Mouse (Mus musculus) ovary, postnatal 36 days (tissue): Measurements from ENCODE around the gene Trim61.
"Not testable (repeated sequence)": the region's sequence is repeated elsewhere in the genome, so short reads cannot be mapped to it uniquely, and the experiment has no call there.

Experiments
- DNase-seq: peaks from one replicate; pipeline ENCODE4 v3.0.0; 2022; ENCODE audit warnings: low spot score, mixed read lengths

Trim61 gene

DNA sequence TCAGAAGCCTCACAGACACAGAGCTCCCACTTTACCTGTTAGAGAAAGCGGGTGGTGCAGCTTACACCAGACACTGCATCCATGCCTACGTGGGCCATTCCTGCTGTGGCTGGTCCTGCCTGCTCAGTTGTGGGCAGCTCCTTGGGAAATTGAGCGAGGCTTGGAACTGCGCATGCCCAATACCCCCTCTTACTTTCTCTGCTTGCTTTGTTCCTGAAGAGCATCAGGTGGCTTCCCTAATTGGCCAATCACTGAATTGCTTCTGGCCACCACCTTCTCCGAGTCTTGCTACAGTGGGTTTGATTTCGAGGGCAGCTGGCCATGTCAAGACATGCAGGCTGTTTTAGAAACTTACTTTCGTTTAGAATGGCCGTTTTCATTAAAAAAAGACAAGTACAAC, at the start of gene Trim61, which contains the start of gene Trim60:
Trim61 (minus strand) TSS at position 101 of the 400 bp plus-strand sequence.
Trim60 (minus strand) TSS at position 162 of the 400 bp plus-strand sequence.
- no peak for DNase-seq

- no peak for DNase-seq
Measured at GRCm38 (mm10) chr8:65067694-65068472, 49.6 kb upstream of the Trim61 start.

GRCm38 (mm10) chr8:65067031-65067430, 48.7 kb upstream of the Trim61 start:
- no peak for DNase-seq

DNA sequence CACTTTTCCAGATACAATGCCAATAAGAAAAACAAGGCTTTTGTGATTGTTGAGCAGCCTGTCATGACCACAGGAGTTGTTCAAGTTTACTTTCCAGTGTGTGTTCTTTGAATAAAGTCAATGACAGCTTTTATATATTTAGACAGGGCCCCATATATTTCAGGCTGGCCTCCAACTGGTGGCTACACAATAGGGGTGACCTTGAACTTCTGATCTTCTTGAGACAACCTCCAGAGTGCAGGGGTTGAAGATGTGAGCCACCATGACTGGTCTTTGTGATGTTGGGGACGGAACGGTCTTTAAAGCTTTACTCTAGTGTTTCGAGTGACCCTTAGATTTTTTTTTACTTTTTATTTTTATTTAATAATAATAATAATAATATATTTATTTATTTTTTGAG, 47.3 kb upstream of the Trim61 start:
- no peak for DNase-seq

GRCm38 (mm10) chr8:65064071-65064470, 45.7 kb upstream of the Trim61 start:
- DNase-seq = no peak

DNA sequence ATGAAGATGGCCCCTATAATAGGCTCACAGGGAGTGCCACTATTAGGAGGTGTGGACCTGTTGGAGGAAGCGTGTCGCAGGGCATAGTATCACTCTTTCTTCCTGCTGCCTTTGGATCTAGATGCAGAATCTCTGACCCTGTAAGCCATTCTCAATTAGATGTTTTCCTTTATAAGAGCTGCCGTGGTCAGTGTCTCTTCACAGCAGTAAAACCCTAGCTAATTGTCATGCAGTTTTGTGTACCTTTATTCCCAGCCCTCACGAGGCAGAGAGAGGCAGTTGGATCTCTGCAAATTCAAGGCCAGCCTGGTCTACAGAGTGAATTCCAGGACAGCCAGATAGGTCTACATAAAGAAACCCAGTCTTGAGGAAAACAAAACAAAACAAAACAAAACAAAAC, 43.9 kb upstream of the Trim61 start:
- no peak for DNase-seq

DNA sequence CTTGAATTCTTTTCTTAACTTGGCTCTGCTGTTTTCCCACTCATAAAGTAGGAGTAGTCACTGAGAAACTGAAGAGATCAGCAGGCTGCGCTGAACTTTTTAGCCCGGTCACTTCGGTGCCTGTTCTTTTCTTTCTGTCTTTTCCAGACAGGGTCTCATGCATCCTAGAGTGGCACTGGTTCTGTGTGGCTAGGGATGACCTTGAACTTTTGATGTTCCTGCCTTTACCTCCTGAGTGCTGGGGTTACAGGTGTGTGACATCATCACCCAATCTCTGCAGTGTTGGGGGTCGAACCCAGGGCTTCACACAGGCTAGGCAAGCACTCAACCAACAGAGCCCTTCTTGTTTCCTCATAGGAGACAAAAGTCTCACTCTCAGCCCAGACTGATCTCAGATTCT, 38.4 kb upstream of the Trim61 start:
- DNase-seq = no peak

- DNase-seq = no peak
Measured at GRCm38 (mm10) chr8:65053968-65054367, 35.6 kb upstream of the Trim61 start.

DNA sequence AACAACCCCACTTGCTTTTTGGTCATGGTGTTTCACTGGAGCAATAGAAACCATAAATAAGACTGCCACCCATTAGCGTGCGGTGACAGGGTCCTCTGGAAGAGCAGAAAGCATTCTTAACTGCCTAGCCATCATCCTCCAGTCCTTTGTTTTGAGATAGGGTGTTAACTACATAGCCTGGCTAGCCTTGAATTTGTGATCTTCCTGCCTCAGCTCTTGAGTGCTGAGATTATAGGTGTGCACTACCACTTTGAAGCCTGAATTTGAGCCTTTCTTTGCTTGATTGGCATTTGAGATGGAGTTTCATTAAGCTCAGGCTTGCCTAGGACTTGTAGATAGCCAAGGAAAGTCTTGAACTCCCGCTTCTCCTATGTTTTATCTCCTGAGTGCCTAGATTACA, 35.2 kb upstream of the Trim61 start:
- DNase-seq = no peak

DNA sequence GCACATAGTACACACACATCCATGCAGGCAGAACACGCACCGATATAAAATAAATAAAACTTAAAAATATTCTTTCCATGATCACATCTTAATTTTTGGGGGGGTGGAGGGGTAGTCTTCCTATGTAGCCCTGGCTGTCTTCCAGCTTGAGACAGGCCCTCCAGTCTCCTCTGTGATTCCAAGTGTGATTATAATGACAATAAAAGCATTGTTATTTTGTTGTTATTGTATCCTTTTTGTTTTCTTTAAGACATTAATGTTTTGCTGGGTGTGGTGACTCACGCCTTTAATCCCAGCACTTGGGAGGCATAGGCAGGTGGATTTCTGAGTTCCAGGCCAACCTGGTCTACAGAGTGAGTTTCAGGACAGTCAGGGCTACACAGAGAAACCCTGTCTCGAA, 29.5 kb upstream of the Trim61 start:
- no peak for DNase-seq

DNA sequence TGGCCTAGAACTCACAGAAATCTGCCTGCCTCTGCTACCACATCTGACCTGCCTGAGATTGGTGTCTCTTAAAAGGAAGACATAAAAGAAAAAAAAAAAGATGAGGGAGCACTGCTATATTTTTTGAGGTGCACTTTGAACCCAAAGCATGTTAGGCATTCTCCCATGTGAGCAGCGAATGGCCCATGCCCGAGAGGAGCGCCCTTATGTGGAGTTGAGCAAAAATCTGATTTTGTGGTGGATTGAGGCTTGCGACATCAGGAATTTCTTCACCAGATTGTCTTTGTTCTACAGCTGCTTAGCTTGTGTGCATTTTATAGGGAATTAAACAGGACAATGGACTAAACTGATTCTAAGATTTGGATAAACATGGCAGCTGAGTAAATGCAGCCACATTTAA, 28.9 kb upstream of the Trim61 start:
- DNase-seq = no peak

GRCm38 (mm10) chr8:65046565-65046964, 28.2 kb upstream of the Trim61 start:
- no peak for DNase-seq

DNA sequence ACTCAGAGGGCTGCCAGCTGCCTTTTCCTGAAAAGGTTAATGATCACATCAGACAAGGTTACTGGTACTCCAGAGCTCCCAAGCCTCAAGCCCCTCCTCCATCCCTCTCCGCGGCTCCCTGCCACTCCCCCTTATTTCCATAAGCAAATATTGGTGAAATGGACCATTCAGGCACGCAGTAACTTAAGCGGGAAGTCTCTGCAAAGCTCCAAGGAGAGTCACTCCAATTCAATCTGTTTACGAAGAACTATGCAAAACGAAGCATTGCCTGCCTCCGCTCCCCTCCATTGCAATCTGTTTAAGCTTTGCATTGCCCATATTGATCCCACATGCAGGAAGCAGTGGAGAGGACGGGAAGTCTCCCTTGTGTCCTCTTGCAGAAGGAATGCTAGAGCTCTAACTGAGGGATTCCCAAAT, 18.8 kb upstream of the Trim61 start, which contains the start of gene Apela:
Apela (minus strand) TSS at position 220 of the 417 bp plus-strand sequence.
- peak; percentile 16 for DNase-seq

- DNase-seq = no peak
Measured at GRCm38 (mm10) chr8:65034136-65034535, 15.8 kb upstream of the Trim61 start.

DNA sequence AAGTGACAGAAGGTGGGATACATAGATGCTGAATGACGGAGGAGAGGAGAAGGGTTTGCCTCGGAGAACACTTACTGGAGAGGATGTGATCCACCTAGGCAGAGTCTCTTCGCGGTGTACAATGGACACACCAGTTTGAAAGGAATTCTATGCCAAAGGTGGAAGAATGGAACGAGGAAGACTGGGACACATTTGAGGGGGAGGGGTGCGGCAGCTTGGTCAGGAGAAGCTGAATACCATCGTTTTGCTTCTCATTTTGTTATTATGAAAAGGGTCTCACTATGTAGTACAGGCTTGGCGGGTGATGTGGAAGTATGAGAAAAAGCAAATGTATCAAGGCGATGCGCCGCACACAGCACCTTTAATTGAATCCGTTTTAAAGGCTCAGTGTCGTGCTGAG, 14.7 kb upstream of the Trim61 start:
- no peak for DNase-seq

DNA sequence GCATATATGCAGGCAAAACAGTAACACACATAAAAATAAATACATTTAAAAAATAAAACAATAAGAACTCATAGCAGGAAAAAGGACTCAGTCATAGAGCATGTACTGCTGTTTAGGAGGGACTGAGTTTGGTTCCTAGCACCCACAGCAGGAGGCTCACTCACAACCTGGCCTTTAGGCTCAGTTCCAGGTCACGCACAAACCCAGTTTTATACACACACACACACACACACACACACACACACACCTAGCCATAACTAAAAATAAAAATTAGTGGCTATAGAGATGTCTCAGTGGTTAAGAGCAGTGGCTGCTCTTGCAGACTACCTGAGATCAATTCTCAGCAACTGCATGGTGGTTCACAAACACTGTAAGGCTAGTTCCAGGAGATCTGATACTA, 13.8 kb upstream of the Trim61 start:
- DNase-seq = no peak

GRCm38 (mm10) chr8:65030735-65031485, 12.6 kb upstream of the Trim61 start:
- no peak for DNase-seq

GRCm38 (mm10) chr8:65029776-65030175, 11.5 kb upstream of the Trim61 start:
- no peak for DNase-seq

GRCm38 (mm10) chr8:65028959-65029686, 10.8 kb upstream of the Trim61 start:
- DNase-seq = no peak

DNA sequence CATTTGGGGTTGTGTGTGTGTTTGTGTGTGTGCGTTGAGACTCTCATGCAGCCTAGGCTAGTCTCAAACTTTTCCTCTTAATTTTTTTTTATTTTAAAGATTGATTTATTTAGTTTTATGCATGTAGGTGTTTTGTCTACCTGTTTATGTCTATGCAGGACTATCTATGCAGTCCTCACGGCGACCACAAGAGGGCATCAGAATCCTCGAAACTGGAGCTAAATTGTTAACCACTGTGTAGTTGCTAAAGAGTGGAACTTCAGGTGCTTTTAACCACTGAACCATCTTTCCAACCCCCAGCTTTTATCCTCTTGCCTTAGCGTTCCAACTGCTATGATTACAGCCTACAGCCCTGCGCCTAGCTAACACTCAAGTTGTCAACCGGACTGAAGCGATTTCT, 4.2 kb upstream of the Trim61 start:
- peak; percentile 62 for DNase-seq

- not testable (repeated sequence) for DNase-seq
Measured at GRCm38 (mm10) chr8:65007616-65008015, 10.7 kb downstream of the Trim61 start.

DNA sequence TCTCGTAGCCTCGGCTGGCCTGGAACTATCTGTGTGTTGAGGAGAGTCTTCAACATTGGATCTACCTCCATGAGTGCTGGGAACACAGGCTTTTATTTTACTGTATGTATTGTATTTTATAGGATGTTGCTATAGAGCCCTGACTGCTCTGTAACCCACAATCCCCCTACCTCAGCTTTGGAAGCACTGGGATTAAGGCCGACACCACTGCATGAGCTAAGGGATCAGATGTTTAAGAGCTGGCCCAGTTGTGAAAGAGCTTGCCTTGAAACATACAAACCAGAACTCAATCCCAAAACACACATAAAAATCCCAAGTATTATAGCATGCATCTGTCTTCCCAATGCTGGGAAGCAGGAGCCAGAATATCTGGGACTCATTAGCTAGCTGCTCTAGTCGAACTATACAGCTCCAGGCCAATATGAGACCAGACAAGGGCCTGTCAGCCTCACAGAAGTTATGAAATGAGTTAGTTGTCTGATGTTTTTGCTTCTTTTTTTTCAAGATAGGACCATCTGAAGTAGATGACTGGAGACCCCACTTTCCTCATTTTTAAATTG, 19.4 kb downstream of the Trim61 start:
- DNase-seq = no peak
